Mouse (Mus musculus): ENCODE results near the gene Sema4d. TPM values are rescaled to one million over a fixed set of nuclear protein-coding genes. Genes with fewer than 3 reads are reported as not detected.
"Not testable (repeated sequence)": the region's sequence is repeated elsewhere in the genome, so short reads cannot be mapped to it uniquely, and the experiment has no call there.

The Sema4d gene
- polyA plus RNA-seq, 1 experiment, result 24.6 TPM

DNA sequence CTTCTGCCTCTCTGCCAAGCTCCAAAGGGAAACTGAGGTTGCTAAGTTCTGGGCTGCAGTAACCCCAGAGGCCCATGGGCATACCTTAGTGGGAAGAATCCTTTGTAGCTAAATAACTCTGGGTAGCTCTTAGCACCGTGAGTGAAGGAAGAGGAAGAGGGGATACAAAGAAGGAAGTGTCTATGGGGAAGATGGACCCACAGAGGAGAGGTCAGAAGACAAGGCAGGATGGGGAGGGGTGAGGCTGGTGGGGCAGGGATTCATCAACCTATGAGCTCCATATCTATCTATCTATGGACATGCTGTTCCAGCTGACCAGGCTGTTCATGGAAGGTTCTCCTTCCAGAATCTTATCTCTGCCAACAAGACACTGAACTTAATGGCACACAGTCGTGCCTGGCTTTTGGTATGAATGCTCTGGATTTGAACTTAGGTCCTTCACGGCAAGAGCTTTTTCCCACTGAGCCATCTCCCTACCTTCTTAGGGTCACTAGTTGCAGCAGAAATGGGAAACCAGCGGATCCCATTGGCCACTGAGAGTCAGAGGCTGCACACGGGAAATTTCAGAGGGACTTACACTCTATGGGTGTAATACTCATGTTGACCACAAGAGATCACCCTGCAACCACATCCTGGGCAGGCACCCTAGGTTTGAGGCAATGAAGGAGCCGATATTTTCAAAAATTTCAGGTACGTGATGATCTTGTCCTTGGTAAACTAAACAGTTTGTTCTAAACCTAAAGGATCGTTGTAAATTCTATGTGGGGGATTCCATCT lies 45.9 kb upstream of the Sema4d start:
- Histone ChIP-seq H3K4me1 (ENCODE audit: control insufficient read depth, insufficient read depth, low read length) (peaks cover 2% of the 10 kb centered on the region), H3K9ac (ENCODE audit: low read depth, poor library complexity, severe bottlenecking) (no peak overlapping the region), H3K4me3 (ENCODE audit: low read depth, low read length) (no peak overlapping the region), H3K36me3 (ENCODE audit: control insufficient read depth, insufficient read depth, low read length, poor library complexity, severe bottlenecking) (no peaks in the 10 kb centered on the region), H3K27me3 (ENCODE audit: control insufficient read depth, insufficient read depth, low read length, poor library complexity, severe bottlenecking) (0 out of 2 replicates have a peak, but pooled peaks cover 2% of the 10 kb centered on the region), H3K9me3 (replicated peaks; ENCODE audit: control insufficient read depth, insufficient read depth, low read length, poor library complexity, severe bottlenecking) (no peaks in the 10 kb centered on the region), H3K27ac (ENCODE audit: insufficient read depth, low read length) (no peak overlapping the region)
- TF ChIP-seq CTCF (IDR thresholded peaks at IDR 0.05; ENCODE audit: low read depth, low read length) (peak; percentile 53), POLR2A (IDR thresholded peaks at IDR 0.05; ENCODE audit: insufficient read depth, low read length) (no peak)

DNA sequence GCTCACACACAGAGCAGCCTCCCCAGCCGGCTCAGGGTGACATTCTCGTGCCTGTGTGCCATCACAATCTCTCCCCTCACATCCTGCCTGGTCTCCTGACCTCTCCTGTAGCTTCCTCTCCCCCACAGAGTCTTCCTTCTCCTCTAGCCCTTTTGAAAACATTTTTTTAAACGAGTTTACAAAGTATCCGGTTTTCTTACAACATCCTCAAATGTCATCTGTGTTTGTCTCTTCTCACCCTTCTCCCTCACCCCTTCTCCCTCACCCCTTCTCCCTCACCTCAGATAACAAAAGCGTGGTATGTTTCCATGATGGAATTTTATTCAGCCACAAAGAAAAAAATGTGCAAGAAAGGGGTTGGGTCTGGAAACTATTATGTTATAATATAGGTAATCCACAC lies 43.9 kb upstream of the Sema4d start:
- Histone ChIP-seq H3K4me3 (ENCODE audit: low read depth, low read length) (no peak overlapping the region), H3K4me1 (ENCODE audit: control insufficient read depth, insufficient read depth, low read length) (peaks cover 1% of the 10 kb centered on the region)

DNA sequence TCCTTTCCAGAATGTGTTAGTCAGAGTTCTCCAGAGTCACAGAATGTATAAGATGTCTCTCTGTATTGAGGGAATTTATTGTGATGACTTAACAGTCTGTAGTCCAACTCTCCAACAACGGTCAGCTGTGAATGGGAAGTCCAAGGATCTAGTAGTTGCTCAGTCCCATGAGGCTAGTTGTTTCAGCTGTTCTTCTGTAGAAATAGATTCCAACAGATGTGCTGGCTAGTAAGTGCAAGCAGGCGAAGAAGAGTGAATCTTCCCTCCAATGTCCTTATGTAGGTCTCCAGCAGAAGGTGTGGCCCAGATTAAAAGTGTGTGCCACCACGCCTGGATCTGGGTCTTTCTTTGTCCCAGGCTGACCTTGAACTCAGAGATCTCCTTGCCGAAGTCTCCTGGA lies 41.7 kb upstream of the Sema4d start:
- not testable (repeated sequence) for H3K36me3 ChIP-seq (ENCODE audit: control insufficient read depth, insufficient read depth, low read length, poor library complexity, severe bottlenecking); H3K27me3 ChIP-seq (ENCODE audit: control insufficient read depth, insufficient read depth, low read length, poor library complexity, severe bottlenecking); H3K4me1 ChIP-seq (ENCODE audit: control insufficient read depth, insufficient read depth, low read length); H3K4me3 ChIP-seq (ENCODE audit: low read depth, low read length); H3K9me3 ChIP-seq (replicated peaks; ENCODE audit: control insufficient read depth, insufficient read depth, low read length, poor library complexity, severe bottlenecking); H3K27ac ChIP-seq (ENCODE audit: insufficient read depth, low read length); H3K9ac ChIP-seq (ENCODE audit: low read depth, poor library complexity, severe bottlenecking)

More for the DNA sequence above, 43.9 kb upstream of the Sema4d start:
- H3K9ac ChIP-seq (ENCODE audit: low read depth, poor library complexity, severe bottlenecking), result no peak overlapping the region
- H3K27ac ChIP-seq (ENCODE audit: insufficient read depth, low read length), result no peak overlapping the region
- H3K36me3 ChIP-seq (ENCODE audit: control insufficient read depth, insufficient read depth, low read length, poor library complexity, severe bottlenecking), result no peaks in the 10 kb centered on the region
- no peaks in the 10 kb centered on the region for H3K9me3 ChIP-seq (replicated peaks; ENCODE audit: control insufficient read depth, insufficient read depth, low read length, poor library complexity, severe bottlenecking)
- TF ChIP-seq POLR2A (IDR thresholded peaks at IDR 0.05; ENCODE audit: insufficient read depth, low read length), result no peak
- no peak for TF ChIP-seq CTCF (IDR thresholded peaks at IDR 0.05; ENCODE audit: low read depth, low read length)
- no peak for TF ChIP-seq EP300 (IDR thresholded peaks at IDR 0.05; ENCODE audit: insufficient read depth, low read depth, low read length)
- H3K27me3 ChIP-seq (ENCODE audit: control insufficient read depth, insufficient read depth, low read length, poor library complexity, severe bottlenecking), result no peaks in the 10 kb centered on the region

DNA sequence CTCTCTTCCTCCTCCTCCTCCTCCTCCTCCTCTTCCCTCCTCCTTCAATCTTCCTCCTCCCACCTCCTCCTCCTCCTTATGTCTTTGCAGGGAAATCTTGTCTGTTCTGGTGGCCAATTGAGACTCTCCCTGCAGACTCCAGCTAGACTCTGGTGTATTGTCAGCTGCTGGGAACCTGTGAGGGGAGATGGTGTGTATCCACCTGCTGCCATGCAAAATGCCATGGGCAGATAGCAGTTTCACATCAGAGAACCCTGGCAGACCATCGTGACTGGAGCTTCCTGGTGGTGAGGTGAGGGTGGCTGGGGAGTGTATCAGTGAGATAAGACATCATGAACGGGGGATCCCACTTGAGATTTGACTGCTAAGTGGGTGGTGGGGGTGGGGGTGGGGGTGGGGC lies 41.0 kb upstream of the Sema4d start:
- Histone ChIP-seq H3K4me3 (ENCODE audit: low read depth, low read length) (no peak overlapping the region), H3K27me3 (ENCODE audit: control insufficient read depth, insufficient read depth, low read length, poor library complexity, severe bottlenecking) (no peaks in the 10 kb centered on the region), H3K4me1 (ENCODE audit: control insufficient read depth, insufficient read depth, low read length) (peaks cover 1% of the 10 kb centered on the region), H3K9me3 (replicated peaks; ENCODE audit: control insufficient read depth, insufficient read depth, low read length, poor library complexity, severe bottlenecking) (no peaks in the 10 kb centered on the region), H3K36me3 (ENCODE audit: control insufficient read depth, insufficient read depth, low read length, poor library complexity, severe bottlenecking) (no peaks in the 10 kb centered on the region), H3K9ac (ENCODE audit: low read depth, poor library complexity, severe bottlenecking) (no peak overlapping the region), H3K27ac (ENCODE audit: insufficient read depth, low read length) (no peak overlapping the region)
- TF ChIP-seq POLR2A (IDR thresholded peaks at IDR 0.05; ENCODE audit: insufficient read depth, low read length) (no peak), EP300 (IDR thresholded peaks at IDR 0.05; ENCODE audit: insufficient read depth, low read depth, low read length) (no peak), CTCF (IDR thresholded peaks at IDR 0.05; ENCODE audit: low read depth, low read length) (no peak)

DNA sequence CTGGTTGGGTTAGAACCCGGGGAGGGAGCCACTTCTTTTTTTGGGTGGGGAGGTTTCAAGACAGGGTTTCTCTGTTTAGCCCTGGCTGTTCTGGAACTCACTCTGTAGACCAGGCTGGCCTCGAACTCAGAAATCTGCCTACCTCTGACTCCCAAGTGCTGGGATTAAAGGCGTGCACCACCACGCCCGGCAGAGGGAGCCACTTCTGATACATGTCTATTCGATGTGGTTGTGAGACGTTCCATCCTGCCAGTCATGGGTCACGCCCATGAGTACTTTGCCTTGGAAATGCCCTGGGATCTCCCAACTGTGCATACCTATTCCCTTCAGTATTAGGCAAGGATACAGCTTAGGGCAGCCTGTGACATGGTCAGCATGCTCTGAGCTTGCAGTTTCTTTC lies 40.5 kb upstream of the Sema4d start:
- not testable (repeated sequence) for H3K27me3 ChIP-seq (ENCODE audit: control insufficient read depth, insufficient read depth, low read length, poor library complexity, severe bottlenecking); H3K4me1 ChIP-seq (ENCODE audit: control insufficient read depth, insufficient read depth, low read length); H3K9me3 ChIP-seq (replicated peaks; ENCODE audit: control insufficient read depth, insufficient read depth, low read length, poor library complexity, severe bottlenecking); H3K36me3 ChIP-seq (ENCODE audit: control insufficient read depth, insufficient read depth, low read length, poor library complexity, severe bottlenecking); H3K27ac ChIP-seq (ENCODE audit: insufficient read depth, low read length); H3K9ac ChIP-seq (ENCODE audit: low read depth, poor library complexity, severe bottlenecking); H3K4me3 ChIP-seq (ENCODE audit: low read depth, low read length)
- TF ChIP-seq CTCF (IDR thresholded peaks at IDR 0.05; ENCODE audit: low read depth, low read length), result peak; percentile 31

DNA sequence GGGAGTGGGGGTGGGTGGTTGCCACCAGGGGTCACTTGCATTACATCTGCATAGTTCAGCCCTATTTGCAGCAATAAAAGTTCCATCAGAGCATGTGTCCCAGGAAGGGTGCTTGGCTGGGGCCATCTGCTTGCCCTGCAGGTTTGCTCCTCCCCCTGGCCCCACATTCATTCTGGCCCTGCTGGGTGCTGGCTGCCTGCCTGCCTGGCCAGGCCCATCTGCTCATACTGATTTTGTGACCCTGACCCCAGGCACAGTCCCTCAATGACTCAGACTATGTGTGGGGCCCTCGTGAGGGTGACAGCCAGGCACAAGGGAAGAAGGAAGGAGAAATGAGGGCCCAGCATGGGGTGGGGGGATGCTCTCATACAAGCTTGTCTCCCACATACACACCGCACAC lies 40.1 kb upstream of the Sema4d start:
- Histone ChIP-seq H3K27ac (ENCODE audit: insufficient read depth, low read length) (no peak overlapping the region), H3K9ac (ENCODE audit: low read depth, poor library complexity, severe bottlenecking) (no peak overlapping the region), H3K27me3 (ENCODE audit: control insufficient read depth, insufficient read depth, low read length, poor library complexity, severe bottlenecking) (no peaks in the 10 kb centered on the region), H3K36me3 (ENCODE audit: control insufficient read depth, insufficient read depth, low read length, poor library complexity, severe bottlenecking) (no peaks in the 10 kb centered on the region), H3K9me3 (replicated peaks; ENCODE audit: control insufficient read depth, insufficient read depth, low read length, poor library complexity, severe bottlenecking) (no peaks in the 10 kb centered on the region), H3K4me1 (ENCODE audit: control insufficient read depth, insufficient read depth, low read length) (peaks cover 1% of the 10 kb centered on the region), H3K4me3 (ENCODE audit: low read depth, low read length) (no peak overlapping the region)
- TF ChIP-seq CTCF (IDR thresholded peaks at IDR 0.05; ENCODE audit: low read depth, low read length) (no peak), EP300 (IDR thresholded peaks at IDR 0.05; ENCODE audit: insufficient read depth, low read depth, low read length) (0 out of 2 replicates have a peak, but pooled peaks have one; percentile 17)
